Mouse (Mus musculus) embryonic fibroblast, embryonic 13.5 days (primary cell): Measurements from ENCODE around the gene Zfp513. TPM values are rescaled to one million over a fixed set of nuclear protein-coding genes. Genes with fewer than 3 reads are reported as not detected.
"Not testable (repeated sequence)": the region's sequence is repeated elsewhere in the genome, so short reads cannot be mapped to it uniquely, and the experiment has no call there.

Source experiments
- H3K27ac ChIP-seq: 2 replicates; pipeline ENCODE4 v1.5.1; 2012; ENCODE audit warnings: low read length, control low read depth, inconsistent platforms; ENCODE audit not compliant: insufficient read depth
- H3K4me1 ChIP-seq: 2 replicates; pipeline ENCODE4 v1.6.1; 2011; ENCODE audit warnings: low read length; ENCODE audit not compliant: control insufficient read depth, insufficient read depth
- H3K4me3 ChIP-seq: 2 replicates; pipeline ENCODE4 v1.5.1; 2011; ENCODE audit warnings: mild to moderate bottlenecking, control low read depth, low read length; ENCODE audit not compliant: insufficient read depth
- CTCF ChIP-seq: IDR thresholded peaks from 2 replicates; pipeline ENCODE4 v1.5.1; 2011; ENCODE audit warnings: mild to moderate bottlenecking, control low read depth, low read length, moderate library complexity, borderline replicate concordance; ENCODE audit not compliant: insufficient read depth
- POLR2A ChIP-seq: IDR thresholded peaks from 2 replicates; pipeline ENCODE4 v1.6.1; 2011; ENCODE audit warnings: low read depth, mild to moderate bottlenecking, control low read depth, low read length, moderate library complexity
- polyA plus RNA-seq: library from polyadenylated mRNA; stranded (reverse); fragments of >200 nt; gene quantifications from 2 replicates; pipeline ENCODE4 v1.2.4, GENCODE M21; 2011; ENCODE audit warnings: low read depth; ENCODE audit not compliant: missing spikeins, insufficient read length

The Zfp513 gene
- polyA plus RNA-seq, 1 experiment: 20.3 TPM

DNA sequence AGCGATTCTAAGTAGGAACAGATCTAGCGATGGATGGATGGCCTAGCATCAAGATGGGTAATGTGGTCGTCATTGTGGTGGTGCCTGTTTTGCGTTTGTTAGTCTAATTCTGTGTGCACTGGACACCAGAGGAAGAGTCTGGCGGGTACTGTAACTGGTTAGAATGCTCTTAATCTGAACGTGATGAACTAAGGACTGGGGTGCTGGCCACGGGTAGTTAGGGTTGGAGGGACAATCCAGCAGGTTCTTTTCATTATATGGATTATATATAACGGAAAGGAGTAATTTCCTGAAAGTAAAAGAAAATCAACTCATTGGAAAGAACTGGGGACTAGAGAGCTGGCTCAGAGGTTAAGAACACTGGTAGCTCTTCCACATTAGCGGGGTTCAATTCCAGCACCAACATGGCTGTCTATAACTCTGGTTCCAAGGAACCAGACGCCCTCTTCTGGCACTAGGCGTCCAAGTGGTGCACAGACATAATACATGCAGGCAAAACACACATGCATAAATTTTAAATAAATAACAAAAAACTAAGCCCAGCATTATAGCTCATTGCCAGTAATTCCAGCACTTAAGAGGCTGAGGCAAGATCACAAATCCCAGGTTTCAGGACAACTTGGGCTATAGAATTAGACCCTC is 19.3 kb upstream of the Zfp513 start:
- peak overlapping the region; percentile 62 for H3K4me3 ChIP-seq
- TF ChIP-seq POLR2A (peak; percentile 46; the same call in 1 of the 2 replicates), CTCF (peak; percentile 32; the same call in 1 of the 2 replicates)
- no peaks in the 10 kb centered on the region for H3K4me1 ChIP-seq
- H3K27ac ChIP-seq: peak overlapping the region; percentile 77

DNA sequence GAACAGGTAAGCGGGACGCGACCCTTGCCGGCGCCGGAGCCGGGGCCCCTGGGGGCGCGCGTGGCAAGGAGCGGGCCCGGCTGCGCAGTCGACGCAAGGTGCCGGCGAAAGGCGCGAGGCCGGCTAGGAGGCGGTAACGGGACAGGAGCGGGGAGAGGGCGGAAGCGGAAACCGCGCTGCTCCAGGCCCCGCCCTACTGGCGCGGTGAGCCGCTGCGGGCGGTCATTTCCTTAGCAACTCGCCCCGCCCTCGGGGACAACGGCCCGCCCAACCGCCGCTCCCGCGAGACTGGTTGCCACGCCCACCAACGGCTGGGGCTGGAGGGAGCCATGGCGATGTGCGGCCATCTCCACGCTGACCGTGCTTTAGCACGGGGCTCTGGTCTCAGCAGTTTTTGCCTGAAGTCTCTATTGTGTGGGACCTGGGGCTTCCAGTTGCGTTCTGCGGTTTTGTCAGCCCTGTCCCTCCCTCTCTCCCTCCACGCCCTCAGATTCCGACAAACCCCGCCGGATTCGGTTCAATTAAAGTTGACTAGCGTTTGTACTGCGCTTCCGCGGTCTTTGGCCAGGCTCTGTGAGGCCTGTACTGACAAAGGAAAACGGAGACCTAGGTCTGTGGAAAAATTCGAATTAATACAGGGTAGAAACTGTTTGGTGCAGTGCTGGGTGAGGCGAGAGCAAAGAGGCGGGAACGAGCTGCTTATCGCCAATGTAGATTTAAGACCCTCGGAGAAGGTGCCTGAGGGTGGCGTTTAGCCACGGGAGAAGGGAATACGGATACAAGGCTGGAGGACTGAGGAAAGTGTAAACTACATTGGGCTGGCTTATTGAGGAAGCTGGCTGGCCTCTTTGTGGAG is 18.6 kb upstream of the Zfp513 start, which contains the start of gene Ppm1g:
Ppm1g (minus strand) TSS at position 240 of the 856 bp plus-strand sequence.
- peak within 1 kb of the TSS; percentile 77 for H3K27ac ChIP-seq
- TF ChIP-seq POLR2A: peak; percentile 97
- TF ChIP-seq CTCF: no peak
- no peaks in the 10 kb centered on the region for H3K4me1 ChIP-seq
- peak within 1 kb of the TSS; percentile 90 for H3K4me3 ChIP-seq

GRCm38 (mm10) chr5:31219911-31220447 is 17.9 kb upstream of the Zfp513 start:
- H3K27ac ChIP-seq: peak overlapping the region; percentile 61
- H3K4me1 ChIP-seq: no peaks in the 10 kb centered on the region
- H3K4me3 ChIP-seq: peak overlapping the region; percentile 90
- no peak for TF ChIP-seq POLR2A
- TF ChIP-seq CTCF: no peak

DNA sequence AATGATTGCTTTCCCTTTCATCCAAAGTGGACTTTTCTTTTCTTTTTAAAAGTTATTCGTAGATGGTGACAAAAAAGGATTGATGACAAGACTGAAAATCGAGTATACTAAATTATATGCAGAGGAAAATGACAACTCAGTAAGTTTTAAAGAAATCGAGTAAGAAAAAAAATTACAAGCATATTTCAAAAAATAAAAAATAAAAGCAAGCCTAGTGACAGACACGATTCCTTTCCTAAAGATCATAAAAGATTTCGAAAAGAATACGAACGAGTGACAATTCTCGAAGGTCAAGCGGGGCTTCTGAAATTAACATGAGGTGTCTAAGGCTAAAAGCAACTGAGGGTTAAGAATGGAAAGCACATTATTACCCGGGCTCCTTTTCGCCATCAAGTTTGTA is 17.4 kb upstream of the Zfp513 start:
- no peak for TF ChIP-seq CTCF
- no peak for TF ChIP-seq POLR2A
- Histone ChIP-seq H3K27ac (peak overlapping the region; percentile 61), H3K4me3 (peak overlapping the region; percentile 90), H3K4me1 (no peaks in the 10 kb centered on the region)

DNA sequence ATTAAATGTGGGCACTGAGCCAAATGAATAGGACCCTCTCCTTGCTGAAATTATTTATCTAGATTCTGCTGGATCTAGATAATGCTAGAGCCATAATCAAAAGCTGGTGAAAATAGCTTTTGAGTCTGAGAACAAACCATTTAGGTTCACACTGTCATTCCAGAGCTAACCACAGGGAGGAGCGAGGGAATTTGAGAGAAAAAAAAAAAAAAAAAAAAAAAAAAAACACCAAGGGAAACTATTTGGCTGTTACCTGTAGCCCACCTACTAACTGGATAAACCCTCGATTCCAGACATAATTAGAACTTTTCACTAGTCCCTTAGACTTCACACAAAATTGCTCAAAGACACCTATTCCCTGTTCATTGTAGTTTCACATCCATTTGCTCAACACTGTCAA is 17.0 kb upstream of the Zfp513 start:
- Histone ChIP-seq H3K4me1 (no peaks in the 10 kb centered on the region), H3K4me3 (peak overlapping the region; percentile 30), H3K27ac (no peak overlapping the region)
- no peak for TF ChIP-seq CTCF
- no peak for TF ChIP-seq POLR2A

GRCm38 (mm10) chr5:31218294-31218693 is 16.2 kb upstream of the Zfp513 start:
- TF ChIP-seq CTCF (no peak), POLR2A (no peak)
- no peaks in the 10 kb centered on the region for H3K4me1 ChIP-seq
- no peak overlapping the region for H3K27ac ChIP-seq
- peak overlapping the region; percentile 30; the same call in 1 of the 2 replicates for H3K4me3 ChIP-seq

DNA sequence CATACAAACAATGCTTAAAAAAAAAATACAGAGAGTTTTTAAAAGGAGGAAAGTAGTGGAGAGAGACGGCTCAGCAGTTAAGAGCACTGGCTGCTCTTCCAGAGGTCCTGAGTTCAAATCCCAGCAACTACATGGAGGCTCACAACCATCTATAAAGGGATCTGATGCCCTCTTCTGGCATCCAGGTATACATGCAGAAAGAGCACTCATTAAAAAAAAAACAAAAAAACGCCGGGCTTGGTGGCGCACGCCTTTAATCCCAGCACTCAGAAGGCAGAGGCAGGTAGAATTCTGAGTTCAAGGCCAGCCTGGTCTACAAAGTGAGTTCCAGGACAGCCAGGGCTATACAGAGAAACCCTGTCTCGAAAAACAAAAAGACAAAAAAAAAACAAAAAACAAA is 14.5 kb upstream of the Zfp513 start:
- not testable (repeated sequence) for H3K4me1 ChIP-seq, H3K4me3 ChIP-seq, H3K27ac ChIP-seq

DNA sequence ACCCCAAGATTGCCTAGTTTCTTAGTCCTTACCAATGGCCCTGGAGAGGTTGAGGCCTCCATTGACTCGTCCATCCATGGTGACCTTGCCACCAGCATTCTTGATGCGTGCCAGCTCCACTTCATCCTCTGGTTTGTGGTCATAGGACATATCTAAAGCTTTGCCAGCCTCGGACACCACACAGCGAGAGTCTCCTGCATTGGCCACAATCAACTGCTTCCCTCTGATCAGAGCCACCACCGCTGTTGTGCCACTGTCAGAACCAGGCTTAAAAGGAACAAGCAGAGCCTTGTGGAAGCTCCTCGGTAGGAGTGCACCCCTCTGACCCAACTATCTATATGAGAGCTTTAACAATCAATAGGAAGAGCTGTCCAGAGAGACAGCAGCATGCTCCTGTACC is 2.3 kb upstream of the Zfp513 start:
- Histone ChIP-seq H3K4me3 (no peak overlapping the region), H3K4me1 (no peaks in the 10 kb centered on the region), H3K27ac (no peak overlapping the region)
- TF ChIP-seq POLR2A (no peak), CTCF (no peak)

DNA sequence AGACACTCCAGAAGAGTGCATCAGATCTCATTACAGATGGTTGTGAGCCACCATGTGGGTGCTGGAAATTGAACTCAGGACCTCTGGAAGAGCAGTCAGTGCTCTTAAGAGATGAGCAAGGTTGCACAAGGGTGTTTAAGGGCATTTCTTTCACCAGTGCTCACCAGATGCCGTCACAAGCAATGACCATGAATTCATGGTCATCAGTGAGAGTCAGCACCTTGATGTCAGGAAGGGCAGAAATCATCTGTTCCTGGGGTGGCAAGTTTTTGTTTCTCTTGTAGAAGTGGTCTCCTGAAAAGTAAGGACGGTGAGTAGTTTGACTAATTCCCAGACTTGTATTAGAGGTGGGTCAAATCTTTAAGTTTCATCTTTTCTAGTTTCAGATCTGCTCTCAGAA is 1.8 kb upstream of the Zfp513 start:
- Histone ChIP-seq H3K4me3 (no peak overlapping the region), H3K27ac (no peak overlapping the region), H3K4me1 (no peaks in the 10 kb centered on the region)
- TF ChIP-seq CTCF: no peak
- TF ChIP-seq POLR2A: no peak

- Histone ChIP-seq H3K4me1 (no peaks in the 10 kb centered on the region), H3K27ac (no peak overlapping the region), H3K4me3 (0 out of 2 replicates have a peak overlapping the region, but pooled peaks have one; percentile 43)
- TF ChIP-seq POLR2A: no peak
- TF ChIP-seq CTCF: no peak
Measured at GRCm38 (mm10) chr5:31202933-31203332, 830 bp upstream of the Zfp513 start.
